Mouse (Mus musculus) erythroblast, embryonic 14.5 days (primary cell): Measurements from ENCODE around the gene Pnpla7.

Experiments
- GATA1 ChIP-seq: IDR thresholded peaks from 2 replicates; pipeline ENCODE4 v1.6.1; 2012; ENCODE audit warnings: low read length, inconsistent platforms, mixed read lengths
- TAL1 ChIP-seq: IDR thresholded peaks from 3 replicates; pipeline ENCODE4 v1.6.1; 2012; ENCODE audit warnings: low read length, inconsistent platforms, mixed read lengths

DNA sequence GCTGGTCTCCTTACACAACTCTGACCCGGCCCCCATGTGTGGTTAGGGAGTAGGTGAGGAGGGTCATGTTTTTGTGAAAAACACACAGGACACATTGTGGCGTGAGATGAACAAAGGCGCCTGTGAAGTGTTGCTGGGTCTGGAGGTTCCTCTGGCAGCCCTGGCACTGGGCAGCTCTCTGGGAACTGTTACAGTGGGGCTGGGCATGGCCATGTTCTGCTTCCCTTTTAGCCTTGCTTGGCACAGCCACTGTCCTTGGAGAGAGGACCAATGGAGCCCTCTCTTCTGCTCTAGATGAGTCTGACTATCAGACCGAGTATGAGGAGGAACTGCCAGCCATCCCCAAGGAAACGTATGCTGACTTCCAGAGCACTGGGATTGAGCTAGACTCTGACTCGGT is 77.3 kb downstream of the Pnpla7 start:
- TF ChIP-seq GATA1, result no peak
- TF ChIP-seq TAL1, result no peak
